In the genomic region with DNA sequence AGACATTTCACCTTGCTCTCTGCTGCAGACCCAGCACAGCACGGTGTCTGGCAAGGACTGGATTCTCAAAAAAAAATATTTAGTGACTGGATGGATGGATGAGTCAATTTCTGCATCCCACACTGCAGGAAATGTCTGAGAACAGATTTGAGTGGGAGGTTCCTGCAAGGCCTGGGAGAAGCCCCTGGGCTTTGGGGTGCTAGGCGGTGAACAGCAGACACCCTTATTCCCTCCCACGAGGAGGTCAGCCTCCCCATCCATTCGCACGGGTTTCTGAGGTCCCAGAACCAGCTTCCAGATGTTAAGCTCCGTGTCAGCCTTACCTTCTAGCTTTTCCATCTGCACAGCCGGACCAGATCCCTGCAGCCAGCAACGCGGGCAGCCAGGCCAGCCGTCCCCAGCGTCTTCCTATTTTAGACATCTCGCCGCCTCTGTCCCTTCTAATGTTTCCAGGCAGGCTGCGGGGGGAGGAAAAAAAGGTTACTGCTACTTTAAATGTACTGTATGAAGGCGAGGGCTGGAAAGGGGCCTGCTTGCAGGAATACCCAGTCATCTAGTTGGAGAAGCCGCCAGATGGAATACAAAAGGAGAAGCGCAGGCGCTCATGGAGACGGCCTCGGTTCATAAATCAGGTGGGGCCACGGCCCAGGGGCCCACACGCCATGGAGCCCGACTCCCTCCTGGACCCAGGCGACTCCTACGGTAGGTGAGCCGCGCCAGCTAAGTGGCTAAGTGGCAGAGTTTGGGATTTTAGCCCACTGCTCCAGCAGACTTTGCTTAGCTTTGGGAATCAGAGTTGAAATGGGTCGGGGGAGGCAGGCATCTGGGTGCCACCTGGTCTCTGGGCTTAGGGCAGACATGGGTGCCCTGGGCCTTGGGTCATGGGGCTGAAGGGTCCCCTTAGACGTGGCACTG, we compare ENCODE assay signal across 8 mouse cellular contexts. TPM values are rescaled to one million over a fixed set of nuclear protein-coding genes. Genes with fewer than 3 reads are reported as not detected.
DNase-seq lines count a peak whose midpoint lies in the region; ATAC-seq and TF ChIP-seq lines count a peak whose summit lies in the region.

A gene (plus strand): TSS at position 356 of the 915 bp plus-strand sequence.

- no peaks in the 10 kb centered on the region for H3K79me3 ChIP-seq in C2C12 (ENCODE audit: low read depth)

- no peak for ATAC-seq in embryonic facial prominence, embryonic 13.5 days (ENCODE audit: insufficient number of reproducible peaks, insufficient read depth, low FRiP score, low TSS enrichment, low read depth)
- ATAC-seq in midbrain, embryonic 13.5 days = no peak
- ATAC-seq in megakaryocyte-erythroid progenitor cell, adult 5-6 weeks (replicated peaks; ENCODE audit: low FRiP score, low TSS enrichment, poor library complexity, severe bottlenecking) = no peak

- H3K4me1 ChIP-seq in embryonic facial prominence, embryonic 13.5 days = peaks cover 41% of the 10 kb centered on the region
- peaks cover 59% of the 10 kb centered on the region for H3K4me1 ChIP-seq in heart, embryonic 10.5 days
- peaks cover 13% of the 10 kb centered on the region; the same call in 1 of the 2 replicates for H3K4me1 ChIP-seq in midbrain, embryonic 13.5 days (replicated peaks)

- TF ChIP-seq CTCF in C2C12 (IDR thresholded peaks at IDR 0.05; ENCODE audit: control insufficient read depth, insufficient read depth, insufficient read length) = no peak

- DNase-seq in Muller cell, postnatal 12 days (ENCODE audit: inconsistent ontology term) = peak; percentile 40
- no peak for DNase-seq in heart, embryonic 10.5 days (ENCODE audit: low spot score)
- peak; percentile 56 to 78 for DNase-seq in layer of hippocampus, adult 18-20 months (ENCODE audit: low spot score in 2 of 2)
- no peak for DNase-seq in ovary, postnatal 14 days (ENCODE audit: low spot score)

- WGBS in embryonic facial prominence, embryonic 13.5 days = 23% methylated on average over 29 of the region's 29 CpGs
- WGBS in heart, embryonic 10.5 days = 61% methylated on average over 29 of the region's 29 CpGs
- 73% methylated on average over 29 of the region's 29 CpGs for WGBS in midbrain, embryonic 13.5 days

- H3K9me3 ChIP-seq in embryonic facial prominence, embryonic 13.5 days = no peaks in the 10 kb centered on the region
- no peaks in the 10 kb centered on the region for H3K9me3 ChIP-seq in heart, embryonic 10.5 days
- H3K9me3 ChIP-seq in midbrain, embryonic 13.5 days = no peaks in the 10 kb centered on the region

- H3K36me3 ChIP-seq in C2C12 (ENCODE audit: control insufficient read depth, insufficient read depth) = no peaks in the 10 kb centered on the region
- no peaks in the 10 kb centered on the region for H3K36me3 ChIP-seq in embryonic facial prominence, embryonic 13.5 days
- H3K36me3 ChIP-seq in heart, embryonic 10.5 days = no peaks in the 10 kb centered on the region
- H3K36me3 ChIP-seq in midbrain, embryonic 13.5 days = no peaks in the 10 kb centered on the region

- H3K4me2 ChIP-seq in embryonic facial prominence, embryonic 13.5 days = peak within 1 kb of the TSS; percentile 55
- H3K4me2 ChIP-seq in midbrain, embryonic 13.5 days (replicated peaks) = no peak within 1 kb of the TSS

- no peaks in the 10 kb centered on the region for H3K79me2 ChIP-seq in C2C12 (ENCODE audit: control insufficient read depth, insufficient read depth)

- H3K27ac ChIP-seq in embryonic facial prominence, embryonic 13.5 days = peak within 1 kb of the TSS; percentile 90
- peak within 1 kb of the TSS; percentile 85 for H3K27ac ChIP-seq in heart, embryonic 10.5 days
- no peak within 1 kb of the TSS for H3K27ac ChIP-seq in midbrain, embryonic 13.5 days

- H3K4me3 ChIP-seq in C2C12 (ENCODE audit: insufficient read depth, poor library complexity, severe bottlenecking) = no peak within 1 kb of the TSS
- peak within 1 kb of the TSS; percentile 25 for H3K4me3 ChIP-seq in embryonic facial prominence, embryonic 13.5 days
- H3K4me3 ChIP-seq in heart, embryonic 10.5 days = peak within 1 kb of the TSS; percentile 33
- no peak within 1 kb of the TSS for H3K4me3 ChIP-seq in midbrain, embryonic 13.5 days (replicated peaks)

- peak within 1 kb of the TSS; percentile 66 for H3K9ac ChIP-seq in embryonic facial prominence, embryonic 13.5 days
- H3K9ac ChIP-seq in midbrain, embryonic 13.5 days (replicated peaks) = no peak within 1 kb of the TSS

- no peaks in the 10 kb centered on the region for H3K27me3 ChIP-seq in C2C12 (ENCODE audit: control insufficient read depth, insufficient read depth, insufficient read length)
- H3K27me3 ChIP-seq in embryonic facial prominence, embryonic 13.5 days = no peaks in the 10 kb centered on the region
- peaks cover 1% of the 10 kb centered on the region; the same call in 1 of the 2 replicates for H3K27me3 ChIP-seq in heart, embryonic 10.5 days (ENCODE audit: insufficient read depth, poor library complexity, severe bottlenecking)
- no peaks in the 10 kb centered on the region for H3K27me3 ChIP-seq in midbrain, embryonic 13.5 days

- H3ac ChIP-seq in C2C12 (ENCODE audit: control insufficient read depth, insufficient read length, low read depth) = no peak within 1 kb of the TSS

TF ChIP-seq in C2C12, 6 proteins besides CTCF, POLR2A, EP300 and RAD21:
- TF ChIP-seq MAX (IDR thresholded peaks at IDR 0.05) (no peak), FOSL1 (IDR thresholded peaks at IDR 0.05; ENCODE audit: insufficient read depth, low read length, poor library complexity, severe bottlenecking) (no peak), MYOG (IDR thresholded peaks at IDR 0.05; ENCODE audit: control insufficient read depth, extremely low read depth, insufficient read length) (no peak)

RNA-seq across cellular contexts. Expression of the gene that starts here (rescaled TPM):
- 27.9 TPM for polyA plus RNA-seq in C2C12 (2012; fragmentation: generic; extraction: Trizol)
- 53.2 and 54.5 TPM in 2 replicates for polyA plus RNA-seq in embryonic facial prominence, embryonic 13.5 days (2015; fragmentation: Nextera tagmentation; extraction: Ambion mirVana)
- polyA plus RNA-seq in heart, embryonic 10.5 days (2016; fragmentation: Nextera tagmentation; extraction: Ambion mirVana) = 47.6 and 49.0 TPM in 2 replicates
- total RNA-seq in layer of hippocampus, adult 18-20 months (2021) = 100 to 1,000 TPM; 108 to 109 TPM
- polyA plus RNA-seq in midbrain, embryonic 13.5 days (2015; fragmentation: Nextera tagmentation; extraction: Ambion mirVana) = 36.2 and 36.3 TPM in 2 replicates
- 3.2 and 5.9 TPM in 2 replicates for total RNA-seq in megakaryocyte-erythroid progenitor cell, adult 5-6 weeks (2014; fragmentation: Nextera tagmentation)
- total RNA-seq in megakaryocyte-erythroid progenitor cell, adult 5-6 weeks (2017) = 3.2 TPM in 2 replicates

Comparison
In these comparisons a context has a peak if more than half of its experiments do, and no peak if none do; other contexts are left out.
1. RNA of the gene that starts here (total RNA-seq): 108 to 109 TPM in layer of hippocampus, adult 18-20 months; 3.2 to 5.9 TPM in megakaryocyte-erythroid progenitor cell, adult 5-6 weeks; every median in the first group is over 10 times any median in the second.
2. H3K4me3 ChIP-seq: peak in embryonic facial prominence, embryonic 13.5 days (single experiment) and heart, embryonic 10.5 days (single experiment); none in C2C12 (single experiment) and midbrain, embryonic 13.5 days (single experiment).
3. DNase-seq: peak in Muller cell, postnatal 12 days (single experiment) and layer of hippocampus, adult 18-20 months (2 of 2); none in heart, embryonic 10.5 days (single experiment) and ovary, postnatal 14 days (single experiment).